Mouse (Mus musculus) layer of hippocampus, postnatal 10 days (tissue): ENCODE results near the gene Paqr4. TPM values are rescaled to one million over a fixed set of nuclear protein-coding genes. Genes with fewer than 3 reads are reported as not detected.

Experiments
- DNase-seq, 2 experiments: peaks; one replicate each; pipeline ENCODE4 v3.0.0; 2021; ENCODE audit warnings: low spot score in 2 of 2
- total RNA-seq, 2 experiments: library from RNA; stranded (reverse); gene quantifications; 2 replicates each; pipeline ENCODE4 v1.2.3; 2021

The Paqr4 gene
- total RNA-seq, 2 experiments from 2014 or later = 51.8 to 53.1 TPM

DNA sequence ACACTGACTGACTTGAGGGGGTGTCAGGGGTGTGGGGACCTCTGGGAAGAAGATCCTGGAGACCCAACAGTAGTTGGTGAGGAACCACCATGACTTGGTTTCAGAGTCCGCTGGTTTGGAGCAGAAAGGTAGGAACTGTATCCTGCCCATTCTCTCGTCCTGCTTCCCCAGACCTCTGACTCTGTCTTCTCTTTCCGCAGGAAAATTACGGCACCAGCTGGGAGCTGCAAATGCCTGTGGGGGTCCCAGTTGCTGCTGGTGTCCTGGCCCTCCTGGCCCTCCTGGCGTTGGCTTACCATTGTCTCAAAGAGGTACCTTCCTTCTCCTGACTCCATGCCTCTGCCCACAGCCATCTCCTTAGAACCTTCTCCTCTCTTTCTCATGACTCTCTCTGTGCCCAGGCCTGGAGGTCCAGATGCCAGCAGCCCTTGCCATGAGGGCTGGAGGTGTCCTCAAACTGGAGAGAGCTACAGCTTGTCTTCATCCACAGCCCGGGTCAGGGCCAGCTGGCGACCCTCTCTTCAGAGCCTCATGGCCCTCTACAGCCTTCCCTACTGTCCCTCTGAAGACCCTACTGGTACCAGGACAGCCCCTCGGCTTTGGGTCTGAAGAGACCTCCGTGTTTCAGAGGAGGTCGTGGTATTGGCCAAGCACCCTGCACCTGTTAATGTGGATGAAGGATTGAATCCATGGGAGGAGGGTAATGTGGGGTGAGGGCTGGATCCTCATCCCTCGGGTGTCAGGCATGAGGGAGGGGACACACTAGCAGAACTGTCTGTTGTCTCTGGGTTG lies 8.9 kb upstream of the Paqr4 start:
- DNase-seq = no peak

DNA sequence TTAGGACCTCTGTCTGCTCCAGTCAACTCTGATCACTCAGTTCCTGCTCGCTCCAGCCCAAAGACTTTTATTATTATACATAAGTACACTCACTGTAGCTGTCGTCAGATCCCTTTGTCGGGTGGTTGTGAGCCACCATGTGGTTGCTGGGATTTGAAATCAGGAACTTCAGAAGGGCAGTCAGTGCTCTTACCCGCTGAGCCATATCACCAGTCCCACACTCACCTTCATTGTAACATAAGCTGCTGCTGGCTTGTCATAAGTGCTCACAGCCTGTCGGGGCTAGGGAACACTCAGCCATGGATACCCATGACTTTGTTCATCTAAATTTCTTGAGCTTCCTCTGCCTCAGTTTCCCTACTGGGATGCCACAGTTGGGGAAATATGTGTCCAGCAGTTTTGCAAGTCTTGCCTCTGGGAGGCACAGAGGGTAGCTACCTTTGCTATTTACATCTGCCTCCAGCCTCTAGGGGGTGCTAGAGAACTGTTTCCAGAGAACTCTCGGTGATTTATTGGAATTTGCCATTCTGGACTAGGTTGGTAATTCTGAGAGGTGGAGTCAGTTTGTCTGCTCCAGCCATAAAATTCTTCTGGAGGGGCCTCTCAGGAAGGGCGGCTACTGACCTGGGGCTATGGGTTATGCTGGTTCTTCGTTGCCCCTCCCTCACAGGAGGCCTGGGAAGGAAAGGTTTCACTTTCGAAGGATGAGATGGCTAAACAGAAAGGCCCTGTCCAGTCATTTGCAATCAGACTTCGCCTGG lies 8.1 kb upstream of the Paqr4 start:
- peak; percentile 65 to 71 for DNase-seq

DNA sequence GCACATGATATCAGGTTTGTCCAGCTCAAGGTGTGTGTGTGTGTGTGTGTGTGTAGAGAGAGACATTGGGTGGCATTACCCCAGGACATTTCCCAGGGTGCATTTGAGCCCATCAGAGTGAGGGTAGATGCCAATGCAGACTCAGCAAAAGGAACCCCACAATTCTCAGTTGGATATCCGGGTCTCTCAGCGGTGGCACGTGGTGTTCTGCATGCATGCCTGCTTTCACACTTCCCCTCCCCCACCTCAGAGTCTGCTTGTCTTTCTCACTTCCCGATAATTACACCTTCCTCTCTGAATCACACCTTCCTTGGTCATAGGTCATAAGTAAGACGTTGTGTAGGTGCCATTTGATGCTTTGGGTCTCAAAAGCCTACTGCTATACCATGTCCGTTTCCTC lies 7.4 kb upstream of the Paqr4 start:
- DNase-seq = no peak

DNA sequence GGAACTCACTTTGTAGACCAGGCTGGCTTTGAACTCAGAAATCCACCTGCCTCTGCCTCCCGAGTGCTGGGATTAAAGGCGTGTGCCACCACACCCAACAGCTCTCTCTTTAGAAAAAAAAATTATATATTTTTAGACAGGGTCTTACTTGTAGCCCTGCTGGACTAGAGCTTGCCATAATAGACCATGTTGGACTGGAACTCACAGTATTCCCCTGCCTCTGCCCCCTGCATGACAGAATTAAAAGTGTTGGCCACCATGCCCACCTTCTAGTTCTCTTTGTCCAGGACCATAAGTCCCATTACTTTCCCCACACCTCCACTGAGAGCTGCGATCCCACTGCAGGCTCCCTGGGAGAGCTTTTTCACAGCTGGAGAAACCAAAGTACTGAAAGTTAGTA lies 6.8 kb upstream of the Paqr4 start:
- DNase-seq = no peak

DNA sequence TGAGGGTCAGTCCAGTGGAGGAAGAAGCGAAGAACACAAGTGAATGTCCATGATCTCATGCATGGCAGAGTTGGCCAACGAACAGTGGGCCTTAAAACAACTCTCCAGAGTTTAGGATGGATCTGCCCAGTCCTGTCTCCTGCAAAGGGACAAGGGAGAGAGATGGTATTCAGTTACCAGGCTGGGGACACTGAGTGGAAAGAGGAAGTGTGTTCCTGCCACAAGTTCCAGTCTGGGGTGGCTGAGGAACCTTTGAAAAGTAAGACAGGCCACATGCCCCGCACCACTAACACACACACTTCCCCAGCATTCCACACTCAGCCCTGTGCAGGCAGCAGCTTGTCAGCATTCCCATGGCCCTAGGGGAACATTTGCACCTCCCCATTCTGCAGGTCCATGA lies 6.1 kb upstream of the Paqr4 start:
- DNase-seq = no peak

- peak in 1 of 2 experiments; percentile 22 for DNase-seq
These were observed 5.6 kb upstream of the Paqr4 start for GRCm38 (mm10) chr17:23746311-23746710.

- peak in 1 of 2 experiments; percentile 20 for DNase-seq
These were observed 4.9 kb upstream of the Paqr4 start, which contains the start of gene Kremen2 for GRCm38 (mm10) chr17:23745301-23746251. TSS of gene Kremen2 (minus strand) at chr17:23745833.

DNA sequence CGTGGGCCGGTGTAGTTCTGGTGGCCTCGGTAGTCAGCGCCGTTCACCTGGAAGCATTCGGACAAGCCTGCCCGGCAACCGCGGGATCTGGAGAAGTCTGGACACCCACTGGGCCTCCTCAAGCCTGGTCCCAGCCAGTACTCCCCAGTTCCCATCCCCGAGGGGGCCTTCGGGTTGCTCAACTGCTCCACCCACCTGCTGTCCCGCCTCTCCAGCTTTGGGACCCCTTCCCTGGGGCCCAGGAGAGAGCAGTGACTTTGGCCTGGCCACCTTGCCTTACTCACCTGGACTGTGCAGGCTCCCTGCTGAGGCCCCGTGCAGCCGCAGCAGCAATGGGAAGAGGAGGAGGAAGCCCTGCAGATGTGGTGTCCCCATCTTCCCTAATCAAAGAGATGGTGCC lies 4.0 kb upstream of the Paqr4 start:
- DNase-seq = no peak

DNA sequence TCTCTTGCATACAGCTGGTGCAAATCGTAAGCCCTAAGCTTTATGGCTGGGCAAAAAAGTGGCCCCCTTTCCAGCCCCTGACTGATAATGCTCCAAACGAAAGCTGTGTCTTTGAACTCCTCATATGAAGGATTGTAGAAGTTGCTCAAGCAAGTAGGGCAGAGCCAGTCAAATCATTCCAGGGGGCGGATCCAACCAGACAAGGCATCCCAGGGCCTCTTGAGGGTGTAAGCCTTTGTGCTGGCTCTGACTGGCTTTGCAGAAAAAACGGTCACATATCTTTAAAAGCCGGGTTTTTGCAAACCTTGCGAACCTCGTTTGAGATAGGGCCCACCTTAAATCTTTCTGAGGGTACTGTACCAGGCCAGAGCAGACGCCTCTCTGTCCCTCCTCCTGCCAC lies 3.4 kb upstream of the Paqr4 start:
- DNase-seq = no peak

DNA sequence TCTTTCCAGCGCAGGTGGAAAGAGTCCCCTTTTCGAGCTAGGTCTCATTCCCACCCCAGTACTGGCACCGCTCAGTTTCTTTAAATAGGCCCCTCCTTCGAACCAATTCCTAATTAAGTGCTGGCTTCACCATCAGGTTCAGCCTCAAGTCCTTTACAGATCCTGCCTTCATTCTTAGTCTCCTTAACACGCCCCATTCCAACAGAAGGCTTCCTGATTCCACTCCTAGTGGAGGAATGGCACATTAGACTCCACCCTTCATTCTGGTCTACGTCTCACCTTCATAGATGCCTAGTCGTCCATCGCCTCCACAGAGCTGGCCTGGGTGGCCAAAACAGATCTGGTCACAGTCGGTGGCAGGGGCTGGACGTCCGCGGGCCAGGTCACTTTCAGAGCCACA lies 2.3 kb upstream of the Paqr4 start:
- DNase-seq = no peak

DNA sequence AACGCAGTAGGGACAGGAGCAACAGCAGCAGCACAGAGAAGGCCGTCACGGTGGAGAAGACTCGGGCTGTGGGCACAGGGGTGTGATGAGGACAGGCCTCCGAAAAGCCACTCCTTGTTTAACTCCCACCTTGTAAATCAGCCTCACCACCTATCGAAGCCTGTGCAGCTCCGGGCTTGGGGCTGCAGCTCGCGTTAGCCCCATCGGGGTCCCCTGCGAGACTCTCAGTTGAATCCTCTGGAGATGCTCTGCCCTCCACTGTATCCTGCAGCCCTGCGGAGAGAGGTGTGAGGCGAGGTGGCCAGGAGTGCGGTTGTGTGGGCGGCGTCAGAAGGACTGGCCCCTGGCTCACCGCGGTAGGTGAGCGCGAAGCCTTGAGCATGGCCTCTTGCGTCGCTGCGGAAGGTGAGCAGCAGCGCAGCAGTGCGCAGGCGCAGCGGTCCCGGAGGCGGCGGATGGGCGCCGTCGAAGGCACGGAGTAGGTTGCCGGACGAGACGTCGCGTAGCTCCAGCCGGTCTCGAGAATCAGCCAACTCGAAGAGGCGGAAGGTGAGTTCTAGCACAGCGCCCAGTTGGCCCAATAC lies 1.6 kb upstream of the Paqr4 start:
- peak in 1 of 2 experiments; percentile 37 for DNase-seq

- DNase-seq = no peak
These were observed 917 bp upstream of the Paqr4 start for GRCm38 (mm10) chr17:23741359-23742209.

DNA sequence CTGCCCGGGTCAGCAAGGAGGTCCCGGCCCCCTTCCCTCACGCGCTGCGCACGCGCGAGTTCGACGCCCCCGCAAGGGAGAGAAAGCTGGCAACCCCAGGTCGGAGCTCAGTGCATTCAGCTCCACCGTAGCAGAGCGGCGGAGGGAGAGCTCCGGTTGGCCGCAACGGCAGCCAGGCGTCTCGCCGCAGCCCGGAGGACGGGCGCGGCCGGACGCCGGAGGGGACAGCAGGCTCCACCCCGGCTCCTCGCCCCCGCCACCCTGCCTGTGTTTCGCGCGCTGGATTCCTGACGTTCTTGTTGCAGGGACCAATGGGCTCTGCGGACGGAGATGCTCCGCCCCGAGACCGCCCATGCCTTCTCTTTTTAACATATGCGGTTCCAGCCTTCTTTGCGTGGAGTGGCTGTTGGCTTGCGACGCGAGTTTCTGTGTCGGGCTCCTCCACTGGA lies 507 bp downstream of the Paqr4 start:
- DNase-seq = peak; percentile 85 to 90

DNA sequence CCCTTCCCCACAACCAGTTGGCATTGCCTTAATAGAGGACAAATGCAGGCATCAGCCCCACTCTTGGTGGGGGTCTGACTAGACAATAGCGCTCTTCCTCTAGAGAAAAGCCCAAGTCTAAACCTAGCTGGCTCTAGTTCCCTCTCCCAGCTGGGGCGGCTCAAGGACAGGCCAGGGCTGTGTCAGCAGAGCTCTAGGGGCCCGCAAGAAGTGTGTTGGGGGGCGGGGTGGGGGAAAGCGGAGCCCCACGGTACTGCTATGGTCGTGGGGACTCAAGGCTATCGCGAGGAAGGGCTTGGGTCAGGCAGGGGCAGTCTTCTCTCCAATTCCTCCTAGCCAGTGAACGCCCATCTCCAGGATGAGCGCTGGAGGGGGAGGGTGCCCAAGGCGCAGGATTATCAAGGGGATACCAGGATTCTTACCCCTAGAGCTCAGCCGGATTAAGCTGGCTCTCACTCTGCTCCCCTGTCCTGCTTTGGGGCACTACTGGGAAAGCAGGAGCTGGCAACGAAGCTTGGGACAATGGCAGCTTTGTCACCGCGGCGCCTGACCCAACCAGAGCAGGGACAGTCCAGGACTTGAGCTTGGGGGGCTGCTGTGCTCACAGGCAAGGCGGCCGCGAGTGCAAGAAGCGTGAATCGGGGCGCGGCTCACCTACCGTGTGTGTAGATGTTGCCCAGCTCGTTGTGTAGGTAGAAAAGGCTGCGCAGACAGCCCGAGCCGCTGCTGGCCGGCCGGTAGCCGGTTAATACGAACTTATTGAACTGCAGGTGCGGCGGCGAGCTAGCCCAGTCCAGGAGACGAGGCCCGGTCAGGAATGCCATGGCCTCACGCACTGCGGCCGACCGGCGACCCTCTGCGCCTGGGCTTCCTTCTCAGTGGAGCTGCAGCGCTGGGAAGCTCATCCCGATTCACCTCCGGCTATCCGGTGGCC lies 1.2 kb downstream of the Paqr4 start:
- DNase-seq = peak; percentile 44 to 57

DNA sequence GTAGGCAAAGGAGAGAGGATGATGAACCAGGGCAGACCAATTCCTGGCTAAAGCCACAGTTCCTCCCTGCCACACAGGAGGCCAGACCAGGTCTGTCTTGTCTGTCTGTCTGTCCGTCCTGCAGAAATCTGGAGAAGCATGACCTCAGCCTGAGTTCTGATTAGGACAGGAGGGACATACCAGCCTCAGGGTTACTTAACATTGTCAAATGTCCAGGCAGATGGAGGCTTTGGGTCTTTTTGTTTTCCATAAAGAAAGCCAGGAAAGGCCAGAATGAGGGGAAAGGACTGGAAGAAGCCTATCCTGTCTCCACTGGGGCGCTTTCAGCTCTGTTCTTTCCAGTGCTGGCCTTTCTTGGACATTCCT lies 1.8 kb downstream of the Paqr4 start:
- DNase-seq = no peak

- DNase-seq = peak in 1 of 2 experiments; percentile 43
These were observed 2.9 kb downstream of the Paqr4 start for GRCm38 (mm10) chr17:23737493-23738445.

DNA sequence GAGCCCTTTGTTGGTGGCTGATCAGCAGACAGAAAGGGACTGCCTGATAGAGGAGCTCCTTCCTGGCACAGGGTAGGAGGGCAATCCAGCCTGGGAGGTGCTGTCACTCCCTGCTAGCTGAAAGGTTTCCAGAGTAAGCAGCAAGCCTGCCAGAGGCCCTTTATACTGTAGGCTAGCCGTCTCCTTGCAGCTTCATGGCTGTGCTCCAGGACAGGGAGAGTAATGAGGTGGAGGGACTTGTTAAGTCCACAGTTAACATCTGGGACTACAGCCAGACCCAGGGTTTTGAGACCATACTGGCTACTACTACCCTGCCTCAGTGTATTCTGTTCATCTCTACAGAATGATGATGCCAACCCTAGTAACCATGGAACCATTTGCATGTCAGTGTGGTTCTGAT lies 6.3 kb downstream of the Paqr4 start:
- DNase-seq = peak in 1 of 2 experiments; percentile 51

DNA sequence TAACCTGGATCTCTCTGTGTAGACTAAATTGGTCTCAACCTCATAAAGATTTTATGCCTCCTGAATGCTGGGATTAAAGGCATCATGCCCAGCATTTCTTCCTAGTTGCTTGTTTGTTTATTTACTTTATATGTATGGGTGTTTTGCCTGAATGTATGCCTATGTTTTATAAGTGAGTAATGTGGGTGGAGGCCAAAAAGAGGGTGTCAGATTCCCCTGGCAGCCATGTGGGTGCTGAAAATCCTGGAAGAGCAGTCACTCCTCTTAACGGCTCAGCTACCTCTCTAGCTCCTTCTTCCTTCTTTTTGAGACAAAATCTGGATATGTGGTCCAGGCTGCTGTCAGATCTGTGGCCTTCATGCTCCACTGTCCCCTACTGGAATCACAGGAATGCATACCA lies 10.2 kb downstream of the Paqr4 start:
- no peak for DNase-seq
